Mouse (Mus musculus): ENCODE data around the gene Pom121. TPM values are rescaled to one million over a fixed set of nuclear protein-coding genes. Genes with fewer than 3 reads are reported as not detected.

The Pom121 gene
- polyA plus RNA-seq, 1 experiment from 2014 or later: 18.9 TPM

- no peaks in the 10 kb centered on the region for H3K4me1 ChIP-seq (ENCODE audit: insufficient read depth)
- 74% methylated on average over 6 of the region's 6 CpGs for WGBS
- no peak for DNase-seq
- no peaks in the 10 kb centered on the region for H3K36me3 ChIP-seq (ENCODE audit: insufficient read depth)
- H3K27me3 ChIP-seq (ENCODE audit: insufficient read depth, low read length): no peaks in the 10 kb centered on the region
- no peaks in the 10 kb centered on the region for H3K9me3 ChIP-seq (ENCODE audit: low read depth, low read length)
- no peak for ATAC-seq (ENCODE audit: insufficient read depth)
- no peak overlapping the region for H3K27ac ChIP-seq (ENCODE audit: low read depth)
- H3K9ac ChIP-seq: no peak overlapping the region
- no peak overlapping the region for H3K4me3 ChIP-seq (ENCODE audit: low read depth, low read length)
- no peak overlapping the region for H3K4me2 ChIP-seq
- no peak for TF ChIP-seq CTCF (IDR thresholded peaks at IDR 0.05; ENCODE audit: low read depth)
These were observed 63.2 kb downstream of the Pom121 start for GRCm38 (mm10) chr5:135331161-135331560.

DNA sequence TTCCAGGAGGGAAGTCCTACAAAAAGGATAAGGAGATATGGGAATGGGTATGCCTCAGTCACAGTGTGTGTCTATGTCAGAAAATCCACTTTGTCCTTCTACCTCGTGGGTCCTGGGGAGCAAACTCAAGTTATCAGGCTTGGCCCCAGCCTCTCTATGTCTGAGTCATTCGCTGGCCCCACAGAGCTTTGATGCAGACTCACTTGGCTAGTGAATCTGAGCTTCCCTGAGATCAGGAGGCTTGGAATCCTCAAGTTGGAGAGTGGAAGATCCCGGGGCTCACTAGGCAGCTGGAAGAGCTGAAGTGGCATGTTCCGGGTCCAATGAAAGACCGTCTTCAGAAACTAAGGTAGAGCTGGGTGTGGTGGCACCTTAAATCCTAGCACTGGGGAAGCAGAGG lies 64.1 kb downstream of the Pom121 start:
- ATAC-seq (ENCODE audit: insufficient read depth) (no peak), DNase-seq (no peak)
- Histone ChIP-seq H3K9me3 (ENCODE audit: low read depth, low read length) (no peaks in the 10 kb centered on the region), H3K4me1 (ENCODE audit: insufficient read depth) (no peaks in the 10 kb centered on the region), H3K27ac (ENCODE audit: low read depth) (no peak overlapping the region), H3K9ac (no peak overlapping the region), H3K4me2 (no peak overlapping the region), H3K27me3 (ENCODE audit: insufficient read depth, low read length) (no peaks in the 10 kb centered on the region), H3K36me3 (ENCODE audit: insufficient read depth) (no peaks in the 10 kb centered on the region), H3K4me3 (ENCODE audit: low read depth, low read length) (no peak overlapping the region)
- no peak for TF ChIP-seq CTCF (IDR thresholded peaks at IDR 0.05; ENCODE audit: low read depth)
- WGBS: 80% methylated on average over 5 of the region's 5 CpGs

DNA sequence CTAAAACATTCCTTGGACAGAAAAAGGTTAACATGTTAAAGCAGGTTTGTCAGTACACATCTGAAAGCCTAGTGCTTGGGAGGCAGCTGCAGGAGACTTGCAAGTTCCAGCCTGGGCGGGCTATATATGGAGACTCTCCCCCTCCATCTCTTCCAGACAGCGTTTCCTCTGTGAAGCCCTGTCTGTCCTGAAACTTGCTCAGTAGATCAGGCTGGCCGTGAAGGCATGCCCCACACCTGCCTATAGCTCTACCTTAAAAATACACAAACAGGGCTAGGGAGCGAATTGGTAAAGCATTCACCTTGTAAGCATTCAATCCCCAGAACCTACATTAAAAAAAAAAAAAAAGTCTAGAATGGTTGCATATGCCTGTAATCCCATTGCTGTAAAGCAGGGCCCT lies 64.9 kb downstream of the Pom121 start:
- WGBS: 72% methylated on average over 4 of the region's 4 CpGs
- no peak for ATAC-seq (ENCODE audit: insufficient read depth)
- no peaks in the 10 kb centered on the region for H3K36me3 ChIP-seq (ENCODE audit: insufficient read depth)

More for the DNA sequence above, 64.9 kb downstream of the Pom121 start:
- TF ChIP-seq CTCF (IDR thresholded peaks at IDR 0.05; ENCODE audit: low read depth): no peak
- H3K4me2 ChIP-seq: no peak overlapping the region
- H3K9ac ChIP-seq: no peak overlapping the region
- no peak for DNase-seq
- H3K9me3 ChIP-seq (ENCODE audit: low read depth, low read length): no peaks in the 10 kb centered on the region
- H3K27ac ChIP-seq (ENCODE audit: low read depth): no peak overlapping the region
- no peak overlapping the region for H3K4me3 ChIP-seq (ENCODE audit: low read depth, low read length)
- no peaks in the 10 kb centered on the region for H3K4me1 ChIP-seq (ENCODE audit: insufficient read depth)
- H3K27me3 ChIP-seq (ENCODE audit: insufficient read depth, low read length): no peaks in the 10 kb centered on the region

Small RNA genes lying within 50 kb of the gene (microRNA-seq; reads per million reads assigned to microRNA genes)
- gene Mir7033 (ENCODE audit: borderline number of aligned reads): 1.2 reads per million

Other genes starting within 250 kb of the Pom121 start
- gene Tbl2, start 244.9 kb downstream of the Pom121 start, polyA plus RNA-seq (2014; fragmentation: Nextera tagmentation; extraction: Ambion mirVana): 22.5 and 25.8 TPM in 2 replicates
- gene Bcl7b, start 226.3 kb downstream of the Pom121 start, polyA plus RNA-seq (2014; fragmentation: Nextera tagmentation; extraction: Ambion mirVana): 50.2 and 52.0 TPM in 2 replicates
- 68.9 and 70.9 TPM in 2 replicates for gene Baz1b, start 207.3 kb downstream of the Pom121 start, polyA plus RNA-seq (2014; fragmentation: Nextera tagmentation; extraction: Ambion mirVana)
- gene Fzd9, start 143.3 kb downstream of the Pom121 start, polyA plus RNA-seq (2014; fragmentation: Nextera tagmentation; extraction: Ambion mirVana): 0.43 and 0.65 TPM in 2 replicates
- gene Fkbp6, start 44.5 kb downstream of the Pom121 start, polyA plus RNA-seq (2014; fragmentation: Nextera tagmentation; extraction: Ambion mirVana): 0.15 TPM in 1 of 2 replicates, not detected in the other
- gene Trim50, start 41.3 kb downstream of the Pom121 start, polyA plus RNA-seq (2014; fragmentation: Nextera tagmentation; extraction: Ambion mirVana): not detected in 2 replicates
- gene Nsun5, start 24.6 kb downstream of the Pom121 start, polyA plus RNA-seq (2014; fragmentation: Nextera tagmentation; extraction: Ambion mirVana): 26.7 and 30.7 TPM in 2 replicates
- 48.8 and 49.4 TPM in 2 replicates for gene Hip1, start 150.6 kb upstream of the Pom121 start, polyA plus RNA-seq (2014; fragmentation: Nextera tagmentation; extraction: Ambion mirVana)
- not detected in 2 replicates for gene Ccl26, start 169.0 kb upstream of the Pom121 start, polyA plus RNA-seq (2014; fragmentation: Nextera tagmentation; extraction: Ambion mirVana)
- 2.5 and 3.1 TPM in 2 replicates for gene Ccl24, start 178.5 kb upstream of the Pom121 start, polyA plus RNA-seq (2014; fragmentation: Nextera tagmentation; extraction: Ambion mirVana)
- gene Rhbdd2, start 238.1 kb upstream of the Pom121 start, polyA plus RNA-seq (2014; fragmentation: Nextera tagmentation; extraction: Ambion mirVana): 40.5 and 45.7 TPM in 2 replicates

Measured in lung, embryonic 14.5 days (tissue).